Mouse (Mus musculus): ENCODE measurements around the gene Faiml. TPM values are rescaled to one million over a fixed set of nuclear protein-coding genes. Genes with fewer than 3 reads are reported as not detected.

Gene Faiml
- polyA plus RNA-seq, 1 experiment from 2014 or later, result not detected

DNA sequence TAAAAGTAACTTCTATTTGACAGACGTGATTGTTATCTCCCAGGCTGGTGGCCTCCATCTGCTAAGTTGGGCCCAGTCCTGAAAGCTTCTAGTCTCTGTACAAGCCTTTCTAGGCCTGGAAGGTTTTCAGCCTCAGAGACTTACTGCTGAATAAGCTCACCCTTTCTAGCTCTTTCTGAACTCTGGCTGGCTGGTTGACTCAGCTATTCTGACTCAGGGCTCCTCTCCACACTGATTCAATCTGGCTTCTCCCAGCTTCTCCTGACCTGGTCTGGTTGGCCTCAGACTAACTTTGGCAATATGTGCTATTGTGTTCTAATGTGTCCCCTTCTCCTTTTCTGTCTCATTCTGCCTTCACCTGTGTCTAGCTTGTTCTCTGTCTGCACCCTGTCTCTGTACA lies 2.2 kb upstream of the Faiml start:
- Histone ChIP-seq H3K27me3 (no peaks in the 10 kb centered on the region), H3K36me3 (no peaks in the 10 kb centered on the region), H3K9me3 (no peaks in the 10 kb centered on the region), H3K4me3 (no peak overlapping the region), H3K9ac (no peak overlapping the region), H3K27ac (no peak overlapping the region), H3K4me2 (no peak overlapping the region), H3K4me1 (peaks cover 12% of the 10 kb centered on the region)
- ATAC-seq (ENCODE audit: insufficient number of reproducible peaks, low FRiP score, low TSS enrichment, low read depth), result no peak
- 71% methylated on average over 1 of the region's 1 CpGs for WGBS

DNA sequence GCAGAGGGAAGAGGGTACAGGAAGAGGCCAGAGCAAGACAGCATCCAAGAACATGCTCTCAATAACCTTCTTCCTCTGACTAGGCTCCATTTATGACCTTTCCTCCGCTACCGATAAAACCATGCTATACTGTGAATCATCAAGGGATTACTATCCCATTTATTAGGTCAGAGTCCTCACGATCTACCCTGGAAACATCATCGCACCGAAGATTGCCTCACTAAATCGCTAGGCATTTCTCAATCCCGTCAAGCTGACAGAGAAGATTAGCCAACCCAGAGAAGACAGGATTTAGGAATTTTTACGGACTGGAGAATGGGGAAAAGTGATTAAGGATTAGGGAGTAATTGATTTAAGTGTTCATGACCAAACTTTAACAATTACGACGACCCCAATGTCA lies 1.2 kb upstream of the Faiml start:
- H3K4me2 ChIP-seq, result no peak overlapping the region
- H3K4me3 ChIP-seq, result no peak overlapping the region
- peaks cover 7% of the 10 kb centered on the region for H3K4me1 ChIP-seq
- H3K36me3 ChIP-seq, result no peaks in the 10 kb centered on the region
- H3K9me3 ChIP-seq, result no peaks in the 10 kb centered on the region
- H3K27me3 ChIP-seq, result no peaks in the 10 kb centered on the region
- H3K9ac ChIP-seq, result no peak overlapping the region
- no peak overlapping the region for H3K27ac ChIP-seq
- no peak for ATAC-seq (ENCODE audit: insufficient number of reproducible peaks, low FRiP score, low TSS enrichment, low read depth)
- WGBS, result 77% methylated on average over 10 of the region's 10 CpGs

DNA sequence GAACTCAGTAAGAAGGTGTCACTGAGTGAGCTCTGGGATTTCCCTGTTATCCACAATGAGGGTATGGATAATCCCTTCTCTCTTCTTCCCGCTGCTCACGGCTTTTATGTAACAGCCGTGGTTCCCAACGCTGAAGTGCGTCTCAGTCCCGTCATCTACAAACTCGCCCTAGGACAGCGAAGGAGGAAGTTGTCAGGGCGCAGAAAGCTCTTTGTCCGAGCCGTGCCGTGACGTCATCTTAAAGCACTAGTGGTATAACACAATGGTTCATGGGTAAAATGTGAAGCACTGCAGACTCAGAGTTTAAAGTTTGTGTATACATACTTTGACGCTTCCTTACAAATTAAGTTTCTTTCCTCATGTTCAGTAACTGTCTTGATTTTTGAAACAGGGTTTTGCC lies 7.6 kb downstream of the Faiml start:
- no peak for ATAC-seq (ENCODE audit: insufficient number of reproducible peaks, low FRiP score, low TSS enrichment, low read depth)
- no peaks in the 10 kb centered on the region for H3K27me3 ChIP-seq
- no peak overlapping the region for H3K4me2 ChIP-seq
- H3K4me1 ChIP-seq, result no peaks in the 10 kb centered on the region
- H3K9ac ChIP-seq, result no peak overlapping the region
- H3K36me3 ChIP-seq, result no peaks in the 10 kb centered on the region
- no peaks in the 10 kb centered on the region for H3K9me3 ChIP-seq
- 88% methylated on average over 14 of the region's 14 CpGs for WGBS
- no peak overlapping the region for H3K27ac ChIP-seq
- no peak overlapping the region for H3K4me3 ChIP-seq

DNA sequence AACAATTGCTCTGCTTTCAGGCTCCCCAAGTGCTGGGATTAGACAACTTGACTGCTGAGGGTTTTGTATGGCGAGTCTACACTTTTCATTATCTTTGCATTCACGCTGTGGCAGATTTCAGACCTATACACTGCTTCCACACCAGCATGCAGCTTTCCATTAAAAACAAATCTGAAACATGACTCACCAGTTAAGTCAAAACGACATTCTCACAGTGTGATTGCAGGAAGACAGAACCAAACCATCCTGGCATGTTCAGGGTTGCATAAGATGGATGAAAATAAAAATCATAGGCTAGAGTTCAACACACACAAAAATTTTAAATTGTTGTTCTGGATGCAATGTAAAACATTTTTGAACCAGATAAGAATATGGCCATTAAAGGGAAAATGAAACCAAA lies 12.5 kb downstream of the Faiml start:
- WGBS, result 58% methylated on average over 3 of the region's 3 CpGs
- H3K9ac ChIP-seq, result no peak overlapping the region
- no peaks in the 10 kb centered on the region for H3K4me1 ChIP-seq
- no peak overlapping the region for H3K4me3 ChIP-seq
- H3K4me2 ChIP-seq, result no peak overlapping the region
- H3K27me3 ChIP-seq, result no peaks in the 10 kb centered on the region
- H3K9me3 ChIP-seq, result no peaks in the 10 kb centered on the region
- no peaks in the 10 kb centered on the region for H3K36me3 ChIP-seq
- no peak overlapping the region for H3K27ac ChIP-seq
- ATAC-seq (ENCODE audit: insufficient number of reproducible peaks, low FRiP score, low TSS enrichment, low read depth), result no peak

DNA sequence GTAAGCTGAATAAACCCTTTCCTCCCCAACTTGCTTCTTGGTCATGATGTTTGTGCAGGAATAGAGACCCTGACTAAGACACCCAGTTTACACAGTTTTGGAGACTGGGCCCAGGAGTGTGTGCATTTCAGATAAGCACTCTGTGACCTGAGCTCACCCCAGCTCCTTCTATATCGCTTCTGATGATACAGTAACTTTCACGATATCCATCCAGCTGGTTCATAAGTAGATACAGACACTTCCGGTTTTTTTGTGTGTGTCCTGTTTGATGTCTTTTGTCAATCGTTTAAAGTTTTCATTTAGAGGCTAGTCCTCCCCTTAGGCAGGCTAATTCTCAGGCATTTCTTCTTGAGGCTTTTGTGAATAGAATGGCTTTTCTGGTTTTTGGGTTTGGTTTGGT lies 15.4 kb downstream of the Faiml start:
- H3K4me1 ChIP-seq, result no peaks in the 10 kb centered on the region
- no peaks in the 10 kb centered on the region for H3K9me3 ChIP-seq
- no peak overlapping the region for H3K27ac ChIP-seq
- no peak overlapping the region for H3K9ac ChIP-seq
- H3K27me3 ChIP-seq, result no peaks in the 10 kb centered on the region
- H3K4me2 ChIP-seq, result no peak overlapping the region
- ATAC-seq (ENCODE audit: insufficient number of reproducible peaks, low FRiP score, low TSS enrichment, low read depth), result no peak
- H3K36me3 ChIP-seq, result no peaks in the 10 kb centered on the region
- no peak overlapping the region for H3K4me3 ChIP-seq
- 83% methylated on average over 4 of the region's 4 CpGs for WGBS

DNA sequence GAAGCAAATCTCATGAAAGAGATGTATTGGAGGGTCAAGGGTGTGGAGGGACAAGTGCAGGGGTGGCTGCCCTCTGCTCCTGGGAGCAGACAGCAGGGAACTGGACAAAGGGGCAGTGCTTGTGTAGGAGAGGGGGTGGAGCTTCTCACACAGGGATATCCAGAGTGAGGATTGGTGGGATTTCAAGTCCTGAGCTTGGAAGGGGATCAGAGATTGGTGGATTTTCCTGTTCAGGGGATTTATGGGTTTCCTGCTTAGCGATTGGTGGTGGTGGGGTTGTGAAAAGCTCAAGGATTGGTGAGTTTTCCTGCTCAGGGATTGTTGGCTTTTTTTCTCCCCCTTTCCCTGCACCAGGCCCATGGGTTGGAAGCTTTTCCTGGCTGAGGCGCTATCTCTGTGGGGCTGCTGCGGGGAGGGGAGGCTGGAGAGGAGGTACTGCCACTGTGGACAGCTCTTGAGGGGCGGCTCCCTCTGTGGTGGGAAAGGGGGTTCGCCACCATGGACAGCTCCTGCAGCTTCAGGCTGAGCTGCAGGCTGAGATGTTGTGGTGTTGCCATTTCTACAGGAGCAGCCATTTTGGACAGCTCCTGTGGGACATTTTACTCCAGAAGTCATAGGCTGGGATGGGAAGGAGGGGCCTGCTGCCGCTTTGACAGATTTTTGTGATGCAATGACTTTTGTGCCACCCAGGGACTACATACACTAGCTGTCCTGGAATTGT lies 18.9 kb downstream of the Faiml start:
- H3K27me3 ChIP-seq, result no peaks in the 10 kb centered on the region
- ATAC-seq (ENCODE audit: insufficient number of reproducible peaks, low FRiP score, low TSS enrichment, low read depth), result no peak
- no peaks in the 10 kb centered on the region for H3K36me3 ChIP-seq
- H3K4me1 ChIP-seq, result no peaks in the 10 kb centered on the region
- no peak overlapping the region for H3K4me2 ChIP-seq
- 17% methylated on average over 6 of the region's 6 CpGs for WGBS
- no peak overlapping the region for H3K4me3 ChIP-seq
- no peak overlapping the region for H3K27ac ChIP-seq
- no peaks in the 10 kb centered on the region for H3K9me3 ChIP-seq
- no peak overlapping the region for H3K9ac ChIP-seq

DNA sequence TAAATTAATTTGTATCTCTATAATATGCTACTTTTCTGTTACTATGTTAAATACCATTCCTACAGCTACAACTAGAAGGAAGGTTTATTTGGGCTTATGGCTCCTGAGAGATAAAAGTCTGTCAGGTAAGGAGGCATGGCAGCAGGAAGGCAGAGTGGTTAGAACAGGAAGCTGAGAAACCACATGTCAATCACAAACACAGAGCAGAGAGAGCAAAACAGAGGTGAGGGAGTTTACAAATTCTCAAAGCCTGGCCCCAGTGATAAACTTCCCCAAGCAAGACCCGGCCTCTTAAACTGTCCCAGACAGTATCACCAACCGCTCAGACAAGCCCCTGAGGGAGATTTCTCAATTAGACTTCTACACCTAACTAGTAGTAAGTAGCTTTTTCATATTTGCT lies 20.9 kb downstream of the Faiml start:
- Histone ChIP-seq H3K4me3 (no peak overlapping the region), H3K4me1 (no peaks in the 10 kb centered on the region), H3K9ac (no peak overlapping the region), H3K36me3 (no peaks in the 10 kb centered on the region), H3K27me3 (no peaks in the 10 kb centered on the region), H3K4me2 (no peak overlapping the region), H3K9me3 (no peaks in the 10 kb centered on the region), H3K27ac (no peak overlapping the region)
- WGBS, result 48% methylated on average over 2 of the region's 2 CpGs
- no peak for ATAC-seq (ENCODE audit: insufficient number of reproducible peaks, low FRiP score, low TSS enrichment, low read depth)

DNA sequence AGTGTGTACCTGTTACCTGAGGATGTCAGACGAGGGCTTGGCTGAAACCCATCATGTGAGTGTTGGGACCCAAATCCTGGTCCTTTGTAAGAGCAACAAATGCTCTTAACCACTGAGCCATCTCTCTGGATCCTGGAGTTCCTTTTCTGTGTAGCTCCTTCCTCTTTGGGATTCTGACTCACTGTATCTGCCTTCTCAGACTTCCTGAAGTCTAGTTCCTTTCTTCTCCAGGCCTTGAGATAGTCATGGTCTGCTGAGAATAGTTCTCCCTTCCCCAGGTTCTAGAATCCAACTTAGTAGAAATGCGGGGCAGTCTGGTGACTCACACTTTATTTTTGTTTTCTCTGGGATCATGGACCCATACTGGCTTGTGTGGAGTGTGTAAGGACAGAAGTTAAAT lies 24.4 kb downstream of the Faiml start:
- no peaks in the 10 kb centered on the region for H3K4me1 ChIP-seq
- no peak overlapping the region for H3K4me2 ChIP-seq
- no peaks in the 10 kb centered on the region for H3K36me3 ChIP-seq
- no peaks in the 10 kb centered on the region for H3K9me3 ChIP-seq
- ATAC-seq (ENCODE audit: insufficient number of reproducible peaks, low FRiP score, low TSS enrichment, low read depth), result no peak
- 74% methylated on average over 2 of the region's 2 CpGs for WGBS
- H3K9ac ChIP-seq, result no peak overlapping the region
- H3K27ac ChIP-seq, result no peak overlapping the region
- H3K4me3 ChIP-seq, result no peak overlapping the region
- H3K27me3 ChIP-seq, result no peaks in the 10 kb centered on the region

DNA sequence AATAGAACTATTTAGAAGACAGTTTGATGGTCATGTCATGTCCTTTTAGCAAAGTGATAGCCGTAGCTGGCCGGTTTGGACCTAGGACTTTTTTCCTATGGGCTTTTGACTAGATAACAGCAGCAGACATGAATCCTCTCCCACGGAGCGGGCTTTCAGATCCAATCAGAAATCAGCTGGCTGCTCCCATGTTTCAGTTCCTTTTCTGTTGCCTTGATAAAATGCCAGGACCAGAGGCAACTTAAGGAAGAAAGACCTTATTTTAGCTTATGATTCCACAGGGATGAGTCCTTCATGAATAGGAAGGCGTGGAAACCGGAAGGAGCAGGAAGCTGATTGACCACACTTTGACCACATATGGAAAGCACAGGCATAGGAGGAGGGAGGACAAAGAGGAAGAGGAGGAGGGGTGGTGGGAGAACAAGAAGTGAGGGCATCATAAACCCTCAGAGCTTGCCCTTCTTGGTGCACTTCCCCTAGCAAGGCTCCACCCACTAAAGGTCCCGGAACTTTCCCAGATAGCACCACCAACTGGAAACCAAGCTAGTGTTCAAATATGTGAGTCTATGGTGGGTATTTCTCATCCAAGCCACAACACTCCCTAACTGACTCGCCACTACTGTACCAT lies 53.9 kb downstream of the Faiml start:
- Histone ChIP-seq H3K4me2 (no peak overlapping the region), H3K9ac (no peak overlapping the region), H3K9me3 (no peaks in the 10 kb centered on the region), H3K27me3 (no peaks in the 10 kb centered on the region), H3K36me3 (no peaks in the 10 kb centered on the region), H3K4me1 (peaks cover 2% of the 10 kb centered on the region; the same call in 1 of the 2 replicates), H3K4me3 (no peak overlapping the region), H3K27ac (no peak overlapping the region)
- 80% methylated on average over 8 of the region's 8 CpGs for WGBS
- no peak for ATAC-seq (ENCODE audit: insufficient number of reproducible peaks, low FRiP score, low TSS enrichment, low read depth)

DNA sequence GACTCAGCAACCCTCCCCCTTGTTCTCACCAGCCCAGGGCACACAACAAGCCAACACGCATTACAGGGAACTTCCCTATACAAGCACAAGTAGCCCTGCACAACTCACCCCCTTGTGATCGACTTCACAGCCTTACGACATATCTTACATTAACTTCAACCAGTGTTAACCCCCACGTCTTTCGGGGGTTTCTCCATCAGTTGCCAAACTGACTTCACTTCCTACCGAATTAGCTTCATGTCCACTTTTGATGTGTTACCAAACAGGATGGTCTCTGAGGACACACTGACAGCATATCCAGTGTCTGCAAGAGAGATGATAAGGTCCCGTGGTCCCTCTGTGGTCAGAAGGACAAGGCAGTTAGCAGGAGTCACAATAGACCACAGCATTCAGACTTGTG lies 54.9 kb downstream of the Faiml start:
- Histone ChIP-seq H3K36me3 (no peaks in the 10 kb centered on the region), H3K4me2 (no peak overlapping the region), H3K4me1 (peaks cover 2% of the 10 kb centered on the region; the same call in 1 of the 2 replicates), H3K27ac (no peak overlapping the region), H3K4me3 (no peak overlapping the region), H3K9ac (no peak overlapping the region), H3K9me3 (no peaks in the 10 kb centered on the region), H3K27me3 (no peaks in the 10 kb centered on the region)
- WGBS, result 85% methylated on average over 7 of the region's 7 CpGs
- ATAC-seq (ENCODE audit: insufficient number of reproducible peaks, low FRiP score, low TSS enrichment, low read depth), result no peak

DNA sequence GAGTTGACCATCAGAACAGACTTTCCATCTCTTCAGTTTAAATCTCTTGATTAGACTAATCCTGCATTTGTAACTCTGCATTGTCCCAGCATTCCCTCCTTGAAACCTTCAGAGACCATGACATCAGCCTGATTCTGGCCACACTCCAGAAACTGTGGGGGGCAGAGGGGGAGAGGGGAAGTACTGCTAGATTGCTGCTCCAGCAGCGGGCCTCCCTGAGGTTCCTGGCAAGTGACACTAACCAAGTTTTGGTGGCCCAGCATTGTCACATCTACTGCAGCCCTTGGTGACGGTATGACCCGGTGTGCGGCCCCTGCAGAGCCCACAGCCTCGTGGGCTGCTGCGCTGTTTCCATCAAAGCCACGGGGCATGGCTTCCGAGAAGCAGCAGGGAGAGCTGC lies 56.8 kb downstream of the Faiml start:
- Histone ChIP-seq H3K27ac (no peak overlapping the region), H3K9ac (no peak overlapping the region), H3K27me3 (no peaks in the 10 kb centered on the region), H3K4me3 (no peak overlapping the region), H3K4me2 (no peak overlapping the region), H3K9me3 (no peaks in the 10 kb centered on the region), H3K4me1 (peaks cover 2% of the 10 kb centered on the region; the same call in 1 of the 2 replicates), H3K36me3 (no peaks in the 10 kb centered on the region)
- ATAC-seq (ENCODE audit: insufficient number of reproducible peaks, low FRiP score, low TSS enrichment, low read depth), result no peak
- 53% methylated on average over 8 of the region's 8 CpGs for WGBS
